Mouse (Mus musculus) embryonic fibroblast, embryonic 13.5 days (primary cell): ENCODE measurements at regions not wholly inside any gene's neighbourhood (a gene's known extent, or its start where the extent isn't known, plus 50 kb on each side); places are given as distances from the start of the nearest gene placed in this dataset.

Experiments used
- CTCF ChIP-seq: IDR thresholded peaks from 2 replicates; pipeline ENCODE4 v1.5.1; 2011; ENCODE audit warnings: mild to moderate bottlenecking, control low read depth, low read length, moderate library complexity, borderline replicate concordance; ENCODE audit not compliant: insufficient read depth
- POLR2A ChIP-seq: IDR thresholded peaks from 2 replicates; pipeline ENCODE4 v1.6.1; 2011; ENCODE audit warnings: low read depth, mild to moderate bottlenecking, control low read depth, low read length, moderate library complexity

GRCm38 (mm10) chr6:93353353-93354125 is 410.2 kb upstream of the Adamts9 start:
- TF ChIP-seq CTCF, result no peak
- TF ChIP-seq POLR2A, result no peak
